Mouse (Mus musculus) testis, adult 2 months (tissue): ENCODE measurements around the gene Gm49721.
"Not testable (repeated sequence)": the region's sequence is repeated elsewhere in the genome, so short reads cannot be mapped to it uniquely, and the experiment has no call there.

Source experiments
- CTCF ChIP-seq: fragments of 200-500 bp; IDR thresholded peaks from 2 replicates; pipeline ENCODE4 v1.5.1; 2012; ENCODE audit warnings: low read depth, mild to moderate bottlenecking, inconsistent platforms, low read length, moderate library complexity; ENCODE audit not compliant: control insufficient read depth, insufficient read depth, insufficient replicate concordance
- POLR2A ChIP-seq: fragments of 200-500 bp; IDR thresholded peaks from 2 replicates; pipeline ENCODE4 v1.6.1; 2012; ENCODE audit warnings: low read depth, mild to moderate bottlenecking, inconsistent platforms, low read length, moderate library complexity; ENCODE audit not compliant: control insufficient read depth

GRCm38 (mm10) chr17:6959543-6960259, 19.0 kb upstream of the Gm49721 start:
- not testable (repeated sequence) for TF ChIP-seq POLR2A, CTCF
